Mouse (Mus musculus) neural tube, embryonic 13.5 days (tissue): ENCODE measurements around the gene Dstyk. TPM values are rescaled to one million over a fixed set of nuclear protein-coding genes. Genes with fewer than 3 reads are reported as not detected.

ENCODE experiments used
- ATAC-seq: fragments of 200-750 bp; cut with Nextera tagmentation; 2 replicates; pipeline ENCODE4 v1.8.0; 2017; ENCODE audit warnings: low read depth, mild to moderate bottlenecking, moderate TSS enrichment, moderate library complexity
- H3K27ac ChIP-seq: fragments of 300-500 bp; sonication (generic); replicated peaks from 2 replicates; pipeline ENCODE4 v1.5.1; 2015; ENCODE audit warnings: moderate library complexity, mild to moderate bottlenecking, inconsistent platforms
- H3K27me3 ChIP-seq: fragments of 300-500 bp; sonication (generic); 2 replicates; pipeline ENCODE4 v1.6.1; 2015; ENCODE audit warnings: mild to moderate bottlenecking, inconsistent platforms
- H3K36me3 ChIP-seq: fragments of 300-500 bp; sonication (generic); 2 replicates; pipeline ENCODE4 v1.6.1; 2015; ENCODE audit warnings: mild to moderate bottlenecking, inconsistent platforms
- H3K4me1 ChIP-seq: fragments of 300-500 bp; sonication (generic); replicated peaks from 2 replicates; pipeline ENCODE4 v1.6.1; 2015; ENCODE audit warnings: inconsistent platforms
- H3K4me2 ChIP-seq: fragments of 300-500 bp; sonication (generic); 2 replicates; pipeline ENCODE4 v1.6.1; 2015; ENCODE audit warnings: inconsistent platforms, mild to moderate bottlenecking, moderate library complexity
- H3K4me3 ChIP-seq: fragments of 300-500 bp; sonication (generic); 2 replicates; pipeline ENCODE4 v1.5.1; 2015; ENCODE audit warnings: mild to moderate bottlenecking, inconsistent platforms
- H3K9ac ChIP-seq: fragments of 300-500 bp; sonication (generic); 2 replicates; pipeline ENCODE4 v1.6.1; 2015; ENCODE audit warnings: moderate library complexity, mild to moderate bottlenecking, inconsistent platforms
- H3K9me3 ChIP-seq: fragments of 300-500 bp; sonication (generic); 2 replicates; pipeline ENCODE4 v1.6.1; 2016; ENCODE audit warnings: inconsistent platforms
- WGBS: fragments of 180-500 bp; shearing (Covaris S2); methylation state at CpG from one replicate; pipeline ENCODE4 v1.1.7; 2015; 5-methylcytosine and 5-hydroxymethylcytosine counted together
- polyA plus RNA-seq: library from polyadenylated mRNA; unstranded; fragments of >200 nt; fragmentation: Nextera tagmentation; extraction: Ambion mirVana; gene quantifications from 2 replicates; pipeline ENCODE4 v1.2.1, GENCODE M21; 2015

Dstyk gene
- polyA plus RNA-seq, 1 experiment from 2014 or later: 9.2 TPM

GRCm38 (mm10) chr1:132422912-132423696 is 5.7 kb downstream of the Dstyk start:
- no peak overlapping the region for H3K4me2 ChIP-seq
- H3K36me3 ChIP-seq: 0 out of 2 replicates have a peak, but pooled peaks cover 3% of the 10 kb centered on the region
- H3K9me3 ChIP-seq: no peaks in the 10 kb centered on the region
- peaks cover 38% of the 10 kb centered on the region for H3K4me1 ChIP-seq
- H3K27ac ChIP-seq: no peak overlapping the region
- 95% methylated on average over 5 of the region's 5 CpGs for WGBS
- H3K4me3 ChIP-seq: no peak overlapping the region
- no peak overlapping the region for H3K9ac ChIP-seq
- no peak for ATAC-seq
- H3K27me3 ChIP-seq: no peaks in the 10 kb centered on the region

GRCm38 (mm10) chr1:132425600-132425999 is 8.2 kb downstream of the Dstyk start:
- no peak overlapping the region for H3K4me3 ChIP-seq
- 0 out of 2 replicates have a peak, but pooled peaks cover 3% of the 10 kb centered on the region for H3K36me3 ChIP-seq
- H3K9ac ChIP-seq: no peak overlapping the region
- H3K27ac ChIP-seq: no peak overlapping the region
- peaks cover 19% of the 10 kb centered on the region for H3K4me1 ChIP-seq
- ATAC-seq: no peak
- no peaks in the 10 kb centered on the region for H3K9me3 ChIP-seq
- H3K27me3 ChIP-seq: no peaks in the 10 kb centered on the region
- no peak overlapping the region for H3K4me2 ChIP-seq

GRCm38 (mm10) chr1:132430818-132431217 is 13.5 kb downstream of the Dstyk start:
- peak; percentile 71; the same call in 1 of the 2 replicates for ATAC-seq
- no peak overlapping the region for H3K9ac ChIP-seq
- 39% methylated on average over 3 of the region's 3 CpGs for WGBS
- H3K4me1 ChIP-seq: peaks cover 39% of the 10 kb centered on the region
- no peaks in the 10 kb centered on the region for H3K27me3 ChIP-seq
- 0 out of 2 replicates have a peak, but pooled peaks cover 4% of the 10 kb centered on the region for H3K36me3 ChIP-seq
- H3K4me3 ChIP-seq: no peak overlapping the region
- no peak overlapping the region for H3K4me2 ChIP-seq
- no peaks in the 10 kb centered on the region for H3K9me3 ChIP-seq
- no peak overlapping the region for H3K27ac ChIP-seq

GRCm38 (mm10) chr1:132431716-132432115 is 14.4 kb downstream of the Dstyk start:
- ATAC-seq: peak; percentile 38; the same call in 1 of the 2 replicates
- H3K27ac ChIP-seq: peak overlapping the region; percentile 25; the same call in 1 of the 2 replicates
- H3K4me1 ChIP-seq: peaks cover 42% of the 10 kb centered on the region
- no peak overlapping the region for H3K4me3 ChIP-seq
- no peaks in the 10 kb centered on the region for H3K9me3 ChIP-seq
- no peaks in the 10 kb centered on the region for H3K27me3 ChIP-seq
- H3K36me3 ChIP-seq: 0 out of 2 replicates have a peak, but pooled peaks cover 4% of the 10 kb centered on the region
- H3K9ac ChIP-seq: no peak overlapping the region
- H3K4me2 ChIP-seq: no peak overlapping the region
- WGBS: 62% methylated on average over 9 of the region's 9 CpGs

GRCm38 (mm10) chr1:132433349-132433748 is 16.0 kb downstream of the Dstyk start:
- H3K36me3 ChIP-seq: peaks cover 6% of the 10 kb centered on the region; the same call in 1 of the 2 replicates
- H3K9me3 ChIP-seq: no peaks in the 10 kb centered on the region
- no peak overlapping the region for H3K4me3 ChIP-seq
- H3K4me2 ChIP-seq: no peak overlapping the region
- no peak for ATAC-seq
- H3K4me1 ChIP-seq: peaks cover 45% of the 10 kb centered on the region
- no peak overlapping the region for H3K27ac ChIP-seq
- WGBS: 52% methylated on average over 5 of the region's 5 CpGs
- H3K27me3 ChIP-seq: no peaks in the 10 kb centered on the region
- no peak overlapping the region for H3K9ac ChIP-seq

GRCm38 (mm10) chr1:132434032-132434431 is 16.7 kb downstream of the Dstyk start:
- H3K27ac ChIP-seq: no peak overlapping the region
- no peak overlapping the region for H3K4me2 ChIP-seq
- ATAC-seq: no peak
- H3K4me1 ChIP-seq: peaks cover 45% of the 10 kb centered on the region
- H3K9ac ChIP-seq: no peak overlapping the region
- peaks cover 7% of the 10 kb centered on the region; the same call in 1 of the 2 replicates for H3K36me3 ChIP-seq
- WGBS: 89% methylated on average over 12 of the region's 12 CpGs
- no peaks in the 10 kb centered on the region for H3K9me3 ChIP-seq
- no peaks in the 10 kb centered on the region for H3K27me3 ChIP-seq
- H3K4me3 ChIP-seq: no peak overlapping the region

GRCm38 (mm10) chr1:132436320-132436958 is 19.1 kb downstream of the Dstyk start:
- Histone ChIP-seq H3K4me2 (no peak overlapping the region), H3K4me1 (peaks cover 31% of the 10 kb centered on the region), H3K4me3 (no peak overlapping the region), H3K9me3 (no peaks in the 10 kb centered on the region), H3K9ac (no peak overlapping the region), H3K36me3 (peaks cover 27% of the 10 kb centered on the region), H3K27me3 (no peaks in the 10 kb centered on the region), H3K27ac (no peak overlapping the region)
- WGBS: 75% methylated on average over 4 of the region's 4 CpGs
- ATAC-seq: no peak

GRCm38 (mm10) chr1:132436960-132437359 is 19.6 kb downstream of the Dstyk start:
- 54% methylated on average over 1 of the region's 1 CpGs for WGBS
- H3K36me3 ChIP-seq: peaks cover 32% of the 10 kb centered on the region
- no peak overlapping the region for H3K9ac ChIP-seq
- no peak overlapping the region for H3K4me2 ChIP-seq
- H3K9me3 ChIP-seq: no peaks in the 10 kb centered on the region
- H3K4me3 ChIP-seq: no peak overlapping the region
- no peaks in the 10 kb centered on the region for H3K27me3 ChIP-seq
- no peak overlapping the region for H3K27ac ChIP-seq
- ATAC-seq: no peak
- H3K4me1 ChIP-seq: peaks cover 26% of the 10 kb centered on the region

- no peaks in the 10 kb centered on the region for H3K9me3 ChIP-seq
- peaks cover 21% of the 10 kb centered on the region for H3K4me1 ChIP-seq
- no peak overlapping the region for H3K27ac ChIP-seq
- H3K4me2 ChIP-seq: no peak overlapping the region
- no peak overlapping the region for H3K9ac ChIP-seq
- peaks cover 36% of the 10 kb centered on the region for H3K36me3 ChIP-seq
- 80% methylated on average over 5 of the region's 5 CpGs for WGBS
- no peak for ATAC-seq
- no peaks in the 10 kb centered on the region for H3K27me3 ChIP-seq
- H3K4me3 ChIP-seq: no peak overlapping the region
Observed at GRCm38 (mm10) chr1:132437389-132437788, 20.0 kb downstream of the Dstyk start.

- Histone ChIP-seq H3K4me3 (no peak overlapping the region), H3K27ac (no peak overlapping the region), H3K27me3 (no peaks in the 10 kb centered on the region), H3K36me3 (peaks cover 35% of the 10 kb centered on the region), H3K9ac (no peak overlapping the region), H3K4me2 (no peak overlapping the region), H3K4me1 (peaks cover 6% of the 10 kb centered on the region), H3K9me3 (no peaks in the 10 kb centered on the region)
- ATAC-seq: no peak
- 71% methylated on average over 1 of the region's 1 CpGs for WGBS
Observed at GRCm38 (mm10) chr1:132440896-132441435, 23.6 kb downstream of the Dstyk start.

- Histone ChIP-seq H3K4me1 (no peaks in the 10 kb centered on the region), H3K4me3 (no peak overlapping the region), H3K27me3 (no peaks in the 10 kb centered on the region), H3K27ac (no peak overlapping the region), H3K9me3 (no peaks in the 10 kb centered on the region), H3K4me2 (no peak overlapping the region), H3K36me3 (peaks cover 52% of the 10 kb centered on the region), H3K9ac (no peak overlapping the region)
- ATAC-seq: no peak
- WGBS: 93% methylated on average over 7 of the region's 7 CpGs
Observed at GRCm38 (mm10) chr1:132449742-132450141, 32.4 kb downstream of the Dstyk start.

- Histone ChIP-seq H3K4me2 (no peak overlapping the region), H3K9me3 (no peaks in the 10 kb centered on the region), H3K4me1 (no peaks in the 10 kb centered on the region), H3K9ac (no peak overlapping the region), H3K27ac (no peak overlapping the region), H3K36me3 (peaks cover 60% of the 10 kb centered on the region), H3K4me3 (no peak overlapping the region), H3K27me3 (no peaks in the 10 kb centered on the region)
- 87% methylated on average over 5 of the region's 5 CpGs for WGBS
- ATAC-seq: no peak
Observed at GRCm38 (mm10) chr1:132464651-132465050, 47.3 kb downstream of the Dstyk start.
